24 mouse cellular contexts compared by ENCODE assay signal in genomic region chr6:100622861-100623507, GRCm38 (mm10). TPM values are rescaled to one million over a fixed set of nuclear protein-coding genes. Genes with fewer than 3 reads are reported as not detected.
DNase-seq lines count a peak whose midpoint lies in the region; ATAC-seq and TF ChIP-seq lines count a peak whose summit lies in the region.
"Had no signal": no experiment of that assay in that cellular context is flagged by ENCODE, and none has a peak within 500 bp of the region (broad histone marks: within the 10 kb centered on the region; RNA-seq: fewer than 3 reads in every experiment).

No protein-coding gene starts in this region.

- H3K36me3 ChIP-seq in heart, embryonic 13.5 days, result peaks cover 9% of the 10 kb centered on the region
- no peaks in the 10 kb centered on the region for H3K36me3 ChIP-seq in lung, embryonic 14.5 days (ENCODE audit: insufficient read depth)
- H3K36me3 ChIP-seq in liver, embryonic 14.5 days (replicated peaks; ENCODE audit: control insufficient read depth, insufficient read depth, low read depth), result no peaks in the 10 kb centered on the region
- H3K36me3 ChIP-seq: heart, embryonic 15.5 days; lung, embryonic 15.5 days had no signal

- no peak for ATAC-seq in heart, embryonic 13.5 days (ENCODE audit: extremely low read depth, insufficient number of reproducible peaks, low FRiP score, low TSS enrichment)
- no peak; the same call in 1 of the 2 replicates for ATAC-seq in lung, embryonic 14.5 days (ENCODE audit: insufficient read depth)
- peak; percentile 59 for ATAC-seq in liver, embryonic 14.5 days (ENCODE audit: insufficient read depth)
- ATAC-seq: hindbrain, postnatal 0 days had no signal

- H3K4me3 ChIP-seq in heart, embryonic 13.5 days, result no peak overlapping the region
- H3K4me3 ChIP-seq in lung, embryonic 14.5 days (ENCODE audit: low read depth, low read length), result no peak overlapping the region
- H3K4me3 ChIP-seq in liver, embryonic 14.5 days (ENCODE audit: insufficient read depth in 1 of 2, low read depth in 2 of 2, low read length in 2 of 2), result no peak overlapping the region
- H3K4me3 ChIP-seq: forebrain, embryonic 12.5 days; gastrocnemius, adult 2 months; heart, embryonic 15.5 days; hindbrain, embryonic 10.5 days; limb, embryonic 12.5 days; lung, embryonic 15.5 days; neural tube, embryonic 13.5 days had no signal

- WGBS in heart, embryonic 13.5 days, result 25% methylated on average over 2 of the region's 2 CpGs
- WGBS in lung, embryonic 14.5 days, result 12% methylated on average over 2 of the region's 2 CpGs
- 48% methylated on average over 2 of the region's 2 CpGs for WGBS in liver, embryonic 14.5 days (ENCODE audit: insufficient replicate concordance)

- H3K9me3 ChIP-seq in heart, embryonic 13.5 days, result no peaks in the 10 kb centered on the region
- no peaks in the 10 kb centered on the region for H3K9me3 ChIP-seq in lung, embryonic 14.5 days (ENCODE audit: low read depth, low read length)
- no peaks in the 10 kb centered on the region for H3K9me3 ChIP-seq in liver, embryonic 14.5 days (ENCODE audit: control insufficient read depth, low read length)
- H3K9me3 ChIP-seq: forebrain, embryonic 12.5 days; heart, embryonic 15.5 days; hindbrain, embryonic 10.5 days; limb, embryonic 12.5 days; lung, embryonic 15.5 days; neural tube, embryonic 13.5 days had no signal

- no peak overlapping the region for H3K4me2 ChIP-seq in heart, embryonic 13.5 days
- no peak overlapping the region for H3K4me2 ChIP-seq in lung, embryonic 14.5 days
- no peak overlapping the region; the same call in 1 of the 2 replicates for H3K4me2 ChIP-seq in liver, embryonic 14.5 days (ENCODE audit: low read depth)
- H3K4me2 ChIP-seq: forebrain, embryonic 12.5 days; heart, embryonic 15.5 days; limb, embryonic 12.5 days; lung, embryonic 15.5 days; neural tube, embryonic 13.5 days had no signal

- DNase-seq in heart, postnatal 14 days, result no peak
- peak; percentile 53 for DNase-seq in lung, embryonic 14.5 days
- no peak for DNase-seq in lung, postnatal 10 days
- DNase-seq in liver, embryonic 14.5 days (ENCODE audit: low read depth in 3 of 3, low spot score in 3 of 3), result no peak
- no peak for DNase-seq in embryo, embryonic 10.5 days (ENCODE audit: low spot score)
- DNase-seq in cerebellum, postnatal 25 days, result no peak
- DNase-seq: adrenal gland, adult 2 months; B cell, adult 2 months; cerebellum, postnatal 10 days; embryo, embryonic 11 days; gastrocnemius, adult 2 months; kidney, adult 9 months; midbrain, embryonic 14.5 days; right cerebral cortex, adult 18-20 months; thymus, postnatal 36 days had no signal

- peak overlapping the region; percentile 45; the same call in 1 of the 2 replicates for H3K27ac ChIP-seq in heart, embryonic 13.5 days (replicated peaks)
- H3K27ac ChIP-seq in lung, embryonic 14.5 days (ENCODE audit: low read depth), result no peak overlapping the region
- H3K27ac ChIP-seq in liver, embryonic 14.5 days, result peak overlapping the region; percentile 81
- H3K27ac ChIP-seq: forebrain, embryonic 12.5 days; gastrocnemius, adult 2 months; heart, embryonic 15.5 days; hindbrain, embryonic 10.5 days; hindbrain, postnatal 0 days; limb, embryonic 12.5 days; lung, embryonic 15.5 days; macrophage; neural tube, embryonic 13.5 days had no signal

- peaks cover 26% of the 10 kb centered on the region for H3K4me1 ChIP-seq in heart, embryonic 13.5 days
- H3K4me1 ChIP-seq in lung, embryonic 14.5 days (ENCODE audit: insufficient read depth), result peaks cover 3% of the 10 kb centered on the region; the same call in 1 of the 2 replicates
- peaks cover 17 to 24% of the 10 kb centered on the region in 2 experiments for H3K4me1 ChIP-seq in liver, embryonic 14.5 days (replicated peaks; ENCODE audit: control insufficient read depth in 2 of 2, insufficient read depth in 2 of 2, low read length in 1 of 2)
- H3K4me1 ChIP-seq: forebrain, embryonic 12.5 days; hindbrain, embryonic 10.5 days; limb, embryonic 12.5 days; neural tube, embryonic 13.5 days had no signal

- no peak for TF ChIP-seq EP300 in liver, embryonic 14.5 days (IDR thresholded peaks at IDR 0.05; ENCODE audit: low read depth)

- H3K9ac ChIP-seq in heart, embryonic 13.5 days, result no peak overlapping the region
- H3K9ac ChIP-seq in lung, embryonic 14.5 days, result no peak overlapping the region
- H3K9ac ChIP-seq in liver, embryonic 14.5 days (replicated peaks), result peak overlapping the region; percentile 2; the same call in 1 of the 2 replicates
- H3K9ac ChIP-seq: forebrain, embryonic 12.5 days; heart, embryonic 15.5 days; limb, embryonic 12.5 days; lung, embryonic 15.5 days; neural tube, embryonic 13.5 days had no signal

- intact Hi-C loops in heart, postnatal 14 days (cut with DNase I), result no loop called here

- TF ChIP-seq CTCF in lung, embryonic 14.5 days (IDR thresholded peaks at IDR 0.05; ENCODE audit: low read depth), result no peak
- no peak for TF ChIP-seq CTCF in liver, embryonic 14.5 days (IDR thresholded peaks at IDR 0.05; ENCODE audit: low read depth)

- H3K27me3 ChIP-seq in heart, embryonic 13.5 days (replicated peaks), result no peaks in the 10 kb centered on the region
- H3K27me3 ChIP-seq in lung, embryonic 14.5 days (ENCODE audit: insufficient read depth, low read length), result no peaks in the 10 kb centered on the region
- H3K27me3 ChIP-seq in liver, embryonic 14.5 days (ENCODE audit: control insufficient read depth, insufficient read depth, low read length), result no peaks in the 10 kb centered on the region
- H3K27me3 ChIP-seq: forebrain, embryonic 12.5 days; heart, embryonic 15.5 days; limb, embryonic 12.5 days; lung, embryonic 15.5 days; neural tube, embryonic 13.5 days had no signal

RNA-seq across cellular contexts. Expression of gene Shq1, which starts 48.0 kb away (rescaled TPM):
- 10.0 and 10.7 TPM in 2 replicates for polyA plus RNA-seq in heart, embryonic 13.5 days (2015; fragmentation: Nextera tagmentation; extraction: Ambion mirVana)
- 1 to 10 TPM; 2.7 to 3.7 TPM for total RNA-seq in heart, postnatal 14 days (2021)
- 15.9 and 17.7 TPM in 2 replicates for polyA plus RNA-seq in lung, embryonic 14.5 days (2014; fragmentation: Nextera tagmentation; extraction: Ambion mirVana)
- polyA plus RNA-seq in liver, embryonic 14.5 days (2012; rRNA removed), result 5.2 and 5.8 TPM in 2 replicates
- polyA plus RNA-seq in liver, embryonic 14.5 days (2014; fragmentation: Nextera tagmentation; extraction: Ambion mirVana), result 8.7 and 10.6 TPM in 2 replicates
